Mouse (Mus musculus) CH12.LX (cell line): ENCODE measurements around the gene Atp5h.

Experiments used
- CHD2 ChIP-seq: IDR thresholded peaks from 2 replicates; pipeline ENCODE4 v1.6.1; 2011; ENCODE audit warnings: low read length, improper control_type of control experiment
- CTCF ChIP-seq, 2 experiments: IDR thresholded peaks in 1 of 2; conservative IDR thresholded peaks in 1 of 2; 2 replicates each; pipeline ENCODE4 v1.5.1; 2011 to 2012; ENCODE audit warnings: low read depth in 2 of 2, low read length in 2 of 2, improper control_type of control experiment in 1 of 2, inconsistent platforms in 1 of 2, mild to moderate bottlenecking in 1 of 2, moderate library complexity in 1 of 2
- E2F4 ChIP-seq: IDR thresholded peaks from 2 replicates; pipeline ENCODE4 v1.6.1; 2011; ENCODE audit warnings: low read depth, low read length, improper control_type of control experiment; ENCODE audit not compliant: insufficient replicate concordance
- EP300 ChIP-seq: IDR thresholded peaks from 2 replicates; pipeline ENCODE4 v1.6.1; 2011; ENCODE audit warnings: low read length, improper control_type of control experiment
- JUN ChIP-seq: IDR thresholded peaks from 2 replicates; pipeline ENCODE4 v1.6.1; 2011; ENCODE audit warnings: low read depth, mild to moderate bottlenecking, low read length, improper control_type of control experiment, moderate library complexity; ENCODE audit not compliant: insufficient read depth
- JUND ChIP-seq: conservative IDR thresholded peaks from 2 replicates; pipeline ENCODE4 v1.6.1; 2011; ENCODE audit warnings: low read depth, low read length, improper control_type of control experiment
- MAX ChIP-seq: IDR thresholded peaks from 2 replicates; pipeline ENCODE4 v1.6.1; 2011; ENCODE audit warnings: low read length, improper control_type of control experiment
- MAZ ChIP-seq: IDR thresholded peaks from 2 replicates; pipeline ENCODE4 v1.6.1; 2012; ENCODE audit warnings: low read depth, mild to moderate bottlenecking, inconsistent platforms, low read length, improper control_type of control experiment, moderate library complexity
- NRF1 ChIP-seq: IDR thresholded peaks from 2 replicates; pipeline ENCODE4 v1.6.1; 2014; ENCODE audit warnings: low read depth, mild to moderate bottlenecking, inconsistent platforms, low read length, improper control_type of control experiment, moderate library complexity
- POLR2A ChIP-seq: IDR thresholded peaks from 2 replicates; pipeline ENCODE4 v1.6.1; 2011; ENCODE audit warnings: low read depth, mild to moderate bottlenecking, improper control_type of control experiment, low read length
- RAD21 ChIP-seq: IDR thresholded peaks from 2 replicates; pipeline ENCODE4 v1.6.1; 2011; ENCODE audit warnings: low read depth, mild to moderate bottlenecking, low read length, improper control_type of control experiment, moderate library complexity
- SIN3A ChIP-seq: IDR thresholded peaks from 2 replicates; pipeline ENCODE4 v1.6.1; 2012; ENCODE audit warnings: low read length, improper control_type of control experiment, inconsistent platforms
- TCF12 ChIP-seq: IDR thresholded peaks from 2 replicates; pipeline ENCODE4 v1.6.1; 2014; ENCODE audit warnings: low read depth, mild to moderate bottlenecking, inconsistent platforms, low read length, improper control_type of control experiment
- USF1 ChIP-seq: IDR thresholded peaks from 2 replicates; pipeline ENCODE4 v1.6.1; 2014; ENCODE audit warnings: low read depth, mild to moderate bottlenecking, inconsistent platforms, low read length, improper control_type of control experiment

DNA sequence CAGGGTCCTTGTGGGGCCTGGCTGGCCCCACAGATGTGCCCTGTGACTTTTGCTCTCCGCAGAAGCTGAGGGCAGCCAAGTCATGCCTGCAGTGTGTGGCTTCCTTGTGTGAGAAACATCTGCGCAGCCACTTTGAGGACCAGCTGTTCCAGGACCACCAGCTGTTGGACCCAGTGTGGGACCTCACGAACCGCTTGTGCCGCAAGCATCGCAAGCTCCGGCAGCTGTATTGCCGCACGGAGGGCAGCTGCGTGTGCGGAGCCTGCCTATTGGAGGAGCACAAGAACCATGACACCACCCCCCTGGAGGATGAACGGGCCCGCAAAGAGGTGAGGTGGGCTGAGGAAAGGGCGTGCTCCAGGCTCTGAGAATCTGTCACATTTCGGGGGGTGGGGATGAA is 21.7 kb upstream of the Atp5h start:
- TF ChIP-seq CTCF (conservative IDR thresholded peaks at IDR 0.05 in 1 of 2, IDR thresholded peaks at IDR 0.05 in 1 of 2; ENCODE audit: low read depth in 2 of 2, low read length in 2 of 2) (no peak), NRF1 (no peak), TCF12 (no peak), MAX (no peak), RAD21 (no peak), JUN (no peak), POLR2A (no peak), E2F4 (no peak), SIN3A (no peak), JUND (no peak), USF1 (no peak), EP300 (no peak), MAZ (no peak), CHD2 (no peak)
